Mouse (Mus musculus): ENCODE data around the gene Slc12a9.

GRCm38 (mm10) chr5:137287953-137288743, 45.2 kb downstream of the Slc12a9 start:
- no peak for TF ChIP-seq POLR2A (IDR thresholded peaks at IDR 0.05; ENCODE audit: borderline replicate concordance, extremely low read depth, insufficient read depth, insufficient read length, poor library complexity, severe bottlenecking)
- TF ChIP-seq CTCF (IDR thresholded peaks at IDR 0.05; ENCODE audit: borderline replicate concordance, extremely low read depth, insufficient read depth, insufficient read length): no peak
